ENCODE assay signal across 16 mouse cellular contexts in genomic region chr3:86851131-86851530, GRCm38 (mm10).
DNase-seq lines count a peak whose midpoint lies in the region; ATAC-seq lines count a peak whose summit lies in the region.
"Had no signal": no experiment of that assay in that cellular context is flagged by ENCODE, and none has a peak within 500 bp of the region (broad histone marks: within the 10 kb centered on the region; RNA-seq: fewer than 3 reads in every experiment).

No protein-coding gene starts in this region.

- DNase-seq in hindbrain, embryonic 11.5 days (ENCODE audit: low spot score): no peak
- peak; percentile 86 for DNase-seq in 3T3-L1 (ENCODE audit: low read depth, low spot score)
- no peak for DNase-seq in adrenal gland, adult (ENCODE audit: inconsistent age in 2 of 2, low spot score in 1 of 2)
- DNase-seq in cerebellum, postnatal 25 days: no peak
- DNase-seq: adrenal gland, adult 8-10 months; gastrocnemius, adult 2 months; heart, postnatal 4 days; kidney, adult 2 months; kidney, postnatal 36 days; layer of hippocampus, postnatal 36 days; lung, postnatal 10 days had no signal

- H3K4me1 ChIP-seq in hindbrain, embryonic 13.5 days (replicated peaks): peaks cover 62% of the 10 kb centered on the region
- H3K4me1 ChIP-seq in hindbrain, embryonic 11.5 days (replicated peaks; ENCODE audit: control insufficient read depth, insufficient read depth, low read length): peaks cover 10% of the 10 kb centered on the region; the same call in 1 of the 2 replicates
- peaks cover 49% of the 10 kb centered on the region for H3K4me1 ChIP-seq in embryonic facial prominence, embryonic 12.5 days
- H3K4me1 ChIP-seq in hindbrain, embryonic 16.5 days (ENCODE audit: control insufficient read depth, insufficient read depth, low read depth, low read length): peaks cover 29% of the 10 kb centered on the region
- H3K4me1 ChIP-seq: liver, embryonic 15.5 days had no signal

- peak overlapping the region; percentile 67 for H3K27ac ChIP-seq in hindbrain, embryonic 13.5 days
- no peak overlapping the region for H3K27ac ChIP-seq in hindbrain, embryonic 11.5 days (ENCODE audit: low read depth, low read length)
- peak overlapping the region; percentile 92 for H3K27ac ChIP-seq in embryonic facial prominence, embryonic 12.5 days
- peak overlapping the region; percentile 74; the same call in 1 of the 2 replicates for H3K27ac ChIP-seq in hindbrain, embryonic 16.5 days (ENCODE audit: low read depth, low read length)
- H3K27ac ChIP-seq: gastrocnemius, adult 2 months; liver, embryonic 15.5 days had no signal

- no peak overlapping the region for H3K4me3 ChIP-seq in hindbrain, embryonic 13.5 days
- no peak overlapping the region for H3K4me3 ChIP-seq in hindbrain, embryonic 11.5 days (ENCODE audit: low read depth, low read length)
- no peak overlapping the region for H3K4me3 ChIP-seq in embryonic facial prominence, embryonic 12.5 days
- no peak overlapping the region for H3K4me3 ChIP-seq in hindbrain, embryonic 16.5 days (ENCODE audit: low read length)
- H3K4me3 ChIP-seq: gastrocnemius, adult 2 months; liver, embryonic 15.5 days had no signal

- H3K36me3 ChIP-seq in hindbrain, embryonic 13.5 days: no peaks in the 10 kb centered on the region
- H3K36me3 ChIP-seq in hindbrain, embryonic 11.5 days (ENCODE audit: control insufficient read depth, insufficient read depth, low read length): no peaks in the 10 kb centered on the region
- H3K36me3 ChIP-seq in embryonic facial prominence, embryonic 12.5 days: no peaks in the 10 kb centered on the region
- H3K36me3 ChIP-seq in hindbrain, embryonic 16.5 days (ENCODE audit: control insufficient read depth, insufficient read depth, low read length): no peaks in the 10 kb centered on the region
- H3K36me3 ChIP-seq: liver, embryonic 15.5 days had no signal

- no peaks in the 10 kb centered on the region for H3K9me3 ChIP-seq in hindbrain, embryonic 13.5 days
- no peaks in the 10 kb centered on the region for H3K9me3 ChIP-seq in hindbrain, embryonic 11.5 days (ENCODE audit: control insufficient read depth, low read length)
- no peaks in the 10 kb centered on the region for H3K9me3 ChIP-seq in embryonic facial prominence, embryonic 12.5 days
- no peaks in the 10 kb centered on the region for H3K9me3 ChIP-seq in hindbrain, embryonic 16.5 days (ENCODE audit: control insufficient read depth, low read length)
- H3K9me3 ChIP-seq: liver, embryonic 15.5 days had no signal

- no peak overlapping the region for H3K9ac ChIP-seq in hindbrain, embryonic 13.5 days
- H3K9ac ChIP-seq in hindbrain, embryonic 11.5 days (ENCODE audit: low read depth, low read length): no peak overlapping the region
- no peak overlapping the region for H3K9ac ChIP-seq in embryonic facial prominence, embryonic 12.5 days
- no peak overlapping the region for H3K9ac ChIP-seq in hindbrain, embryonic 16.5 days (ENCODE audit: low read depth, low read length)
- H3K9ac ChIP-seq: liver, embryonic 15.5 days had no signal

- H3K4me2 ChIP-seq in hindbrain, embryonic 13.5 days: no peak overlapping the region
- H3K4me2 ChIP-seq in hindbrain, embryonic 11.5 days (replicated peaks; ENCODE audit: low read depth, low read length): no peak overlapping the region
- H3K4me2 ChIP-seq in embryonic facial prominence, embryonic 12.5 days (replicated peaks): peak overlapping the region; percentile 36; the same call in 1 of the 2 replicates
- H3K4me2 ChIP-seq in hindbrain, embryonic 16.5 days (ENCODE audit: low read length): no peak overlapping the region
- H3K4me2 ChIP-seq: liver, embryonic 15.5 days had no signal

- ATAC-seq in hindbrain, embryonic 13.5 days (ENCODE audit: low FRiP score): no peak
- ATAC-seq in hindbrain, embryonic 11.5 days (ENCODE audit: low FRiP score): no peak
- no peak for ATAC-seq in embryonic facial prominence, embryonic 12.5 days (ENCODE audit: insufficient number of reproducible peaks, insufficient read depth, low FRiP score, low TSS enrichment)
- no peak for ATAC-seq in hindbrain, embryonic 16.5 days
- ATAC-seq in granulocyte monocyte progenitor cell, adult 5-6 weeks (replicated peaks; ENCODE audit: poor library complexity, severe bottlenecking): no peak

- 89% methylated on average over 7 of the region's 7 CpGs for WGBS in hindbrain, embryonic 13.5 days
- WGBS in hindbrain, embryonic 11.5 days: 91% methylated on average over 7 of the region's 7 CpGs
- WGBS in embryonic facial prominence, embryonic 12.5 days: 65% methylated on average over 7 of the region's 7 CpGs
- WGBS in hindbrain, embryonic 16.5 days: 88% methylated on average over 7 of the region's 7 CpGs

- no peaks in the 10 kb centered on the region for H3K27me3 ChIP-seq in hindbrain, embryonic 13.5 days
- H3K27me3 ChIP-seq in hindbrain, embryonic 11.5 days (ENCODE audit: control insufficient read depth, insufficient read depth, low read length): no peaks in the 10 kb centered on the region
- no peaks in the 10 kb centered on the region for H3K27me3 ChIP-seq in embryonic facial prominence, embryonic 12.5 days
- no peaks in the 10 kb centered on the region for H3K27me3 ChIP-seq in hindbrain, embryonic 16.5 days (replicated peaks; ENCODE audit: control insufficient read depth, insufficient read depth, low read length)
- H3K27me3 ChIP-seq: liver, embryonic 15.5 days had no signal
